In the genomic region with DNA sequence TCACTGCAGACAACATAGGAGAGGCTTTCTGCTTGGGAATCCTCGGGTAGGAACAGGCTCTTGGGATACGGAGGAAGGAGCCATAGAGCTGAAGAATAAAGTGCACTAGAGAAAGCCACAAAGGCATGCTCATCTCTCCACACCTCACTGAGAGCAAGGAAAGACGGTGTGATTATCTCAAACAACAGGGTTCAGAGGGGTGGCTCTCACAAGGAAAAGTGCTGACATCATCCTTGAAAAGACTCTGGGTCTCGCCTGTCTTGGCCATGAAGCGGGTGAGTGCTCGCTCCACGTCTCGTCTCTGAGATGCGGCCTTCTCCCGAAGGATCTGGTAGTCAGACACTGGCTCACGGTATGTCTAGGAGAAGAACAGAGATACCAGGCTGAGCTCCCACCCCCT, we compare ENCODE assay signal across 27 mouse cellular contexts. TPM values are rescaled to one million over a fixed set of nuclear protein-coding genes. Genes with fewer than 3 reads are reported as not detected.
DNase-seq lines count a peak whose midpoint lies in the region; ATAC-seq and TF ChIP-seq lines count a peak whose summit lies in the region.
"Had no signal": no experiment of that assay in that cellular context is flagged by ENCODE, and none has a peak within 500 bp of the region (broad histone marks: within the 10 kb centered on the region; RNA-seq: fewer than 3 reads in every experiment).

No protein-coding gene starts in this region.

- 72% methylated on average over 11 of the region's 11 CpGs for WGBS in heart, embryonic 10.5 days
- WGBS in heart, adult 2 months = 86% methylated on average over 11 of the region's 11 CpGs
- WGBS in intestine, embryonic 16.5 days = 83% methylated on average over 11 of the region's 11 CpGs
- WGBS in intestine, embryonic 15.5 days = 87% methylated on average over 11 of the region's 11 CpGs
- WGBS in liver, embryonic 13.5 days (ENCODE audit: insufficient replicate concordance) = 71% methylated on average over 11 of the region's 11 CpGs

- no peak overlapping the region for H3K4me3 ChIP-seq in heart, embryonic 10.5 days
- no peak overlapping the region for H3K4me3 ChIP-seq in heart, adult 2 months
- no peak overlapping the region for H3K4me3 ChIP-seq in intestine, embryonic 16.5 days (ENCODE audit: low read length)
- H3K4me3 ChIP-seq in intestine, embryonic 15.5 days (replicated peaks) = no peak overlapping the region
- H3K4me3 ChIP-seq in E14TG2a.4 (replicated peaks; ENCODE audit: low read length) = 0 out of 2 replicates have a peak overlapping the region, but pooled peaks have one; percentile 43
- H3K4me3 ChIP-seq in liver, embryonic 13.5 days (replicated peaks) = no peak overlapping the region
- H3K4me3 ChIP-seq: embryonic facial prominence, embryonic 13.5 days; forebrain, embryonic 12.5 days; hindbrain, embryonic 12.5 days had no signal

- no peak for TF ChIP-seq EP300 in heart, adult 2 months (IDR thresholded peaks at IDR 0.05; ENCODE audit: insufficient read depth, low read depth, low read length)

- no peak for TF ChIP-seq CTCF in heart, adult 2 months (IDR thresholded peaks at IDR 0.05)
- TF ChIP-seq CTCF in E14TG2a.4 (conservative IDR thresholded peaks at IDR 0.05; ENCODE audit: low read length) = no peak

- H3K27ac ChIP-seq in heart, embryonic 10.5 days = 0 out of 2 replicates have a peak overlapping the region, but pooled peaks have one; percentile 53
- H3K27ac ChIP-seq in heart, adult 2 months = no peak overlapping the region
- peak overlapping the region; percentile 65 for H3K27ac ChIP-seq in intestine, embryonic 16.5 days (ENCODE audit: low read length)
- H3K27ac ChIP-seq in intestine, embryonic 15.5 days = no peak overlapping the region
- H3K27ac ChIP-seq in liver, embryonic 13.5 days = peak overlapping the region; percentile 37
- H3K27ac ChIP-seq: embryonic facial prominence, embryonic 13.5 days; forebrain, embryonic 12.5 days; hindbrain, embryonic 12.5 days had no signal

- H3K4me1 ChIP-seq in heart, embryonic 10.5 days = no peaks in the 10 kb centered on the region
- no peaks in the 10 kb centered on the region for H3K4me1 ChIP-seq in heart, adult 2 months (ENCODE audit: control insufficient read depth, insufficient read depth, low read length)
- H3K4me1 ChIP-seq in intestine, embryonic 16.5 days (ENCODE audit: control insufficient read depth, insufficient read depth, low read length) = peaks cover 6% of the 10 kb centered on the region; the same call in 1 of the 2 replicates
- H3K4me1 ChIP-seq in intestine, embryonic 15.5 days (replicated peaks) = no peaks in the 10 kb centered on the region
- H3K4me1 ChIP-seq in E14TG2a.4 (replicated peaks; ENCODE audit: low read depth, low read length) = peaks cover 83% of the 10 kb centered on the region
- H3K4me1 ChIP-seq in liver, embryonic 13.5 days (replicated peaks) = peaks cover 17% of the 10 kb centered on the region
- H3K4me1 ChIP-seq: embryonic facial prominence, embryonic 13.5 days; forebrain, embryonic 12.5 days; hindbrain, embryonic 12.5 days had no signal

- no peak overlapping the region for H3K9ac ChIP-seq in heart, adult 2 months (ENCODE audit: low read depth, low read length)
- H3K9ac ChIP-seq in intestine, embryonic 16.5 days (ENCODE audit: low read depth, low read length) = no peak overlapping the region
- no peak overlapping the region for H3K9ac ChIP-seq in intestine, embryonic 15.5 days
- peak overlapping the region; percentile 24; the same call in 1 of the 2 replicates for H3K9ac ChIP-seq in liver, embryonic 13.5 days
- H3K9ac ChIP-seq: embryonic facial prominence, embryonic 13.5 days; forebrain, embryonic 12.5 days; hindbrain, embryonic 12.5 days had no signal

- no peak for DNase-seq in heart, embryonic 10.5 days (ENCODE audit: low spot score)
- DNase-seq in heart, adult 2 months = no peak
- no peak for DNase-seq in liver, embryonic 13.5 days
- no peak for DNase-seq in ovary, postnatal 14 days (ENCODE audit: low spot score)
- no peak for DNase-seq in MN1 (ENCODE audit: low spot score)
- DNase-seq: adrenal gland, postnatal 14 days; B cell, adult 2 months; cerebellum, adult 11-12 months; cerebellum, adult 9-11 months; cerebellum, postnatal 36 days; gastrocnemius, postnatal 10 days; heart, postnatal 10 days; heart, postnatal 4 days had no signal

- no peak for TF ChIP-seq POLR2A in heart, adult 2 months (IDR thresholded peaks at IDR 0.05; ENCODE audit: insufficient read depth, low read depth, low read length)

- no peak for ATAC-seq in intestine, embryonic 16.5 days
- ATAC-seq in intestine, embryonic 15.5 days = no peak
- ATAC-seq in liver, embryonic 13.5 days (ENCODE audit: low read depth) = peak; percentile 65
- ATAC-seq: activated CD4-positive, CD25-positive, alpha-beta regulatory T cell, adult 4 months; CD4-positive, CD25-positive, alpha-beta regulatory T cell, adult 4 months; forebrain, embryonic 16.5 days; hindbrain, embryonic 16.5 days; Patski had no signal

- intact Hi-C loops in heart, adult 2 months (cut with DNase I) = no loop called here

- H3K36me3 ChIP-seq in heart, embryonic 10.5 days = peaks cover 92% of the 10 kb centered on the region
- no peaks in the 10 kb centered on the region for H3K36me3 ChIP-seq in heart, adult 2 months (ENCODE audit: control insufficient read depth, insufficient read depth, low read length)
- peaks cover 28% of the 10 kb centered on the region for H3K36me3 ChIP-seq in intestine, embryonic 16.5 days (ENCODE audit: control insufficient read depth, insufficient read depth, low read length)
- peaks cover 67% of the 10 kb centered on the region for H3K36me3 ChIP-seq in intestine, embryonic 15.5 days
- peaks cover 97% of the 10 kb centered on the region for H3K36me3 ChIP-seq in E14TG2a.4 (ENCODE audit: insufficient read depth, low read length)
- H3K36me3 ChIP-seq in liver, embryonic 13.5 days = peaks cover 98% of the 10 kb centered on the region

- no peak overlapping the region for H3K4me2 ChIP-seq in intestine, embryonic 16.5 days (ENCODE audit: low read depth, low read length)
- no peak overlapping the region for H3K4me2 ChIP-seq in intestine, embryonic 15.5 days (replicated peaks)
- H3K4me2 ChIP-seq in liver, embryonic 13.5 days = no peak overlapping the region
- H3K4me2 ChIP-seq: embryonic facial prominence, embryonic 13.5 days; forebrain, embryonic 12.5 days; hindbrain, embryonic 12.5 days had no signal

- H3K27me3 ChIP-seq in heart, embryonic 10.5 days (ENCODE audit: insufficient read depth, poor library complexity, severe bottlenecking) = no peaks in the 10 kb centered on the region
- H3K27me3 ChIP-seq in heart, adult 2 months (ENCODE audit: control insufficient read depth, insufficient read depth, low read length) = no peaks in the 10 kb centered on the region
- no peaks in the 10 kb centered on the region for H3K27me3 ChIP-seq in intestine, embryonic 16.5 days (replicated peaks; ENCODE audit: control insufficient read depth, insufficient read depth, low read length)
- H3K27me3 ChIP-seq in intestine, embryonic 15.5 days (replicated peaks) = no peaks in the 10 kb centered on the region
- no peaks in the 10 kb centered on the region for H3K27me3 ChIP-seq in E14TG2a.4 (ENCODE audit: insufficient read depth, low read length)
- no peaks in the 10 kb centered on the region for H3K27me3 ChIP-seq in liver, embryonic 13.5 days
- H3K27me3 ChIP-seq: embryonic facial prominence, embryonic 13.5 days; forebrain, embryonic 12.5 days; hindbrain, embryonic 12.5 days; Patski had no signal

- no peaks in the 10 kb centered on the region for H3K79me2 ChIP-seq in heart, adult 2 months (replicated peaks; ENCODE audit: control insufficient read depth, insufficient read depth, low read length)

- H3K9me3 ChIP-seq in heart, embryonic 10.5 days = no peaks in the 10 kb centered on the region
- no peaks in the 10 kb centered on the region for H3K9me3 ChIP-seq in intestine, embryonic 16.5 days (ENCODE audit: control insufficient read depth, low read length)
- no peaks in the 10 kb centered on the region for H3K9me3 ChIP-seq in intestine, embryonic 15.5 days
- no peaks in the 10 kb centered on the region for H3K9me3 ChIP-seq in E14TG2a.4 (ENCODE audit: low read length)
- no peaks in the 10 kb centered on the region for H3K9me3 ChIP-seq in liver, embryonic 13.5 days (replicated peaks)
- H3K9me3 ChIP-seq: embryonic facial prominence, embryonic 13.5 days; forebrain, embryonic 12.5 days; hindbrain, embryonic 12.5 days had no signal

RNA-seq across cellular contexts. Expression of a gene that starts 8.0 kb away (rescaled TPM):
- polyA plus RNA-seq in heart, embryonic 10.5 days (2016; fragmentation: Nextera tagmentation; extraction: Ambion mirVana) = 23.0 and 28.5 TPM in 2 replicates
- total RNA-seq in heart, adult 2 months (2021) = 10 to 100 TPM; 10.8 to 12.5 TPM
- 14.2 and 21.0 TPM in 2 replicates for polyA plus RNA-seq in heart, adult 2 months (2012; rRNA removed)
- polyA plus RNA-seq in intestine, embryonic 16.5 days (2015; fragmentation: Nextera tagmentation; extraction: Ambion mirVana) = 19.1 and 20.4 TPM in 2 replicates
- polyA plus RNA-seq in intestine, embryonic 15.5 days (2015; fragmentation: Nextera tagmentation; extraction: Ambion mirVana) = 20.4 and 21.9 TPM in 2 replicates
- polyA plus RNA-seq in liver, embryonic 13.5 days (2015; fragmentation: Nextera tagmentation; extraction: Ambion mirVana) = 14.4 and 14.5 TPM in 2 replicates

RNA-seq across cellular contexts. Expression of a gene that starts 10.7 kb away (rescaled TPM):
- polyA plus RNA-seq in heart, embryonic 10.5 days (2016; fragmentation: Nextera tagmentation; extraction: Ambion mirVana) = 552 and 644 TPM in 2 replicates
- 10 to 100 TPM; 75.9 to 83.7 TPM for total RNA-seq in heart, adult 2 months (2021)
- 75.1 and 77.5 TPM in 2 replicates for polyA plus RNA-seq in heart, adult 2 months (2012; rRNA removed)
- polyA plus RNA-seq in intestine, embryonic 16.5 days (2015; fragmentation: Nextera tagmentation; extraction: Ambion mirVana) = 371 and 393 TPM in 2 replicates
- polyA plus RNA-seq in intestine, embryonic 15.5 days (2015; fragmentation: Nextera tagmentation; extraction: Ambion mirVana) = 394 and 407 TPM in 2 replicates
- 387 and 400 TPM in 2 replicates for polyA plus RNA-seq in liver, embryonic 13.5 days (2015; fragmentation: Nextera tagmentation; extraction: Ambion mirVana)

RNA-seq across cellular contexts. Expression of a gene that starts 57.0 kb away (rescaled TPM):
- polyA plus RNA-seq in heart, embryonic 10.5 days (2016; fragmentation: Nextera tagmentation; extraction: Ambion mirVana) = 0.63 and 1.3 TPM in 2 replicates
- not detected for total RNA-seq in heart, adult 2 months (2021)
- 0.44 and 0.76 TPM in 2 replicates for polyA plus RNA-seq in heart, adult 2 months (2012; rRNA removed)
- 0.17 and 0.45 TPM in 2 replicates for polyA plus RNA-seq in intestine, embryonic 16.5 days (2015; fragmentation: Nextera tagmentation; extraction: Ambion mirVana)
- 0.28 and 0.38 TPM in 2 replicates for polyA plus RNA-seq in intestine, embryonic 15.5 days (2015; fragmentation: Nextera tagmentation; extraction: Ambion mirVana)
- 0.78 and 0.88 TPM in 2 replicates for polyA plus RNA-seq in liver, embryonic 13.5 days (2015; fragmentation: Nextera tagmentation; extraction: Ambion mirVana)
- total RNA-seq: adrenal gland, adult 18-20 months; gastrocnemius, postnatal 10 days; gastrocnemius, postnatal 4 days; heart, postnatal 10 days; MEL had no signal
- polyA plus RNA-seq: activated CD4-positive, CD25-positive, alpha-beta regulatory T cell, adult 4 months; CD4-positive, CD25-positive, alpha-beta regulatory T cell, adult 4 months had no signal

RNA-seq across cellular contexts. Expression of a gene that starts 57.7 kb away (rescaled TPM):
- 0.99 and 1.1 TPM in 2 replicates for polyA plus RNA-seq in heart, embryonic 10.5 days (2016; fragmentation: Nextera tagmentation; extraction: Ambion mirVana)
- total RNA-seq in heart, adult 2 months (2021) = 1 to 10 TPM; 1.2 to 1.4 TPM
- 0.64 and 1.00 TPM in 2 replicates for polyA plus RNA-seq in heart, adult 2 months (2012; rRNA removed)
- polyA plus RNA-seq in intestine, embryonic 16.5 days (2015; fragmentation: Nextera tagmentation; extraction: Ambion mirVana) = 3.7 and 4.6 TPM in 2 replicates
- polyA plus RNA-seq in intestine, embryonic 15.5 days (2015; fragmentation: Nextera tagmentation; extraction: Ambion mirVana) = 3.1 and 3.7 TPM in 2 replicates
- 0.16 and 0.24 TPM in 2 replicates for polyA plus RNA-seq in liver, embryonic 13.5 days (2015; fragmentation: Nextera tagmentation; extraction: Ambion mirVana)
- total RNA-seq: MEL had no signal
- polyA plus RNA-seq: CD4-positive, CD25-positive, alpha-beta regulatory T cell, adult 4 months had no signal

Comparison
In these comparisons a context has a peak if more than half of its experiments do, and no peak if none do; other contexts are left out.
1. H3K27ac ChIP-seq: peak in heart, embryonic 10.5 days (single experiment), intestine, embryonic 16.5 days (single experiment) and liver, embryonic 13.5 days (single experiment); none in heart, adult 2 months (single experiment) and intestine, embryonic 15.5 days (single experiment).